Mouse (Mus musculus) ES-Bruce4 (cell line): ENCODE data around the gene Gpr61.

ENCODE experiments used
- CTCF ChIP-seq: IDR thresholded peaks from one replicate; pipeline ENCODE4 v1.8.1; 2011; ENCODE audit warnings: low read depth, low read length
- POLR2A ChIP-seq: IDR thresholded peaks from one replicate; pipeline ENCODE4 v1.8.1; 2011; ENCODE audit warnings: low read length; ENCODE audit not compliant: insufficient read depth

GRCm38 (mm10) chr3:108129367-108129766, 25.3 kb downstream of the Gpr61 start:
- TF ChIP-seq CTCF = no peak
- TF ChIP-seq POLR2A = no peak
